Mouse (Mus musculus): ENCODE results near the gene AC109138.7.

The AC109138.7 gene

GRCm38 (mm10) chr19:4255583-4256162, 41.5 kb downstream of the AC109138.7 start:
- no peak for DNase-seq (ENCODE audit: low spot score)

GRCm38 (mm10) chr19:4257216-4257896, 43.2 kb downstream of the AC109138.7 start:
- DNase-seq (ENCODE audit: low spot score): peak; percentile 91

GRCm38 (mm10) chr19:4257897-4258252, 43.7 kb downstream of the AC109138.7 start:
- no peak for DNase-seq (ENCODE audit: low spot score)

GRCm38 (mm10) chr19:4261038-4261698, 47.0 kb downstream of the AC109138.7 start:
- DNase-seq (ENCODE audit: low spot score): no peak

- DNase-seq (ENCODE audit: low spot score): no peak
Measured at GRCm38 (mm10) chr19:4262756-4263155, 48.6 kb downstream of the AC109138.7 start.

- no peak for DNase-seq (ENCODE audit: low spot score)
Measured at GRCm38 (mm10) chr19:4263702-4264101, 49.5 kb downstream of the AC109138.7 start.

GRCm38 (mm10) chr19:4264171-4264780, 50.1 kb downstream of the AC109138.7 start:
- no peak for DNase-seq (ENCODE audit: low spot score)

GRCm38 (mm10) chr19:4265956-4266355, 51.8 kb downstream of the AC109138.7 start:
- no peak for DNase-seq (ENCODE audit: low spot score)

- DNase-seq (ENCODE audit: low spot score): peak; percentile 75
Measured at GRCm38 (mm10) chr19:4268566-4269361, 54.6 kb downstream of the AC109138.7 start, which contains the start of gene Ssh3. Ssh3 (minus strand) TSS chr19:4269180.

GRCm38 (mm10) chr19:4270187-4270586, 56.0 kb downstream of the AC109138.7 start:
- DNase-seq (ENCODE audit: low spot score): no peak

GRCm38 (mm10) chr19:4270972-4271371, 56.8 kb downstream of the AC109138.7 start:
- no peak for DNase-seq (ENCODE audit: low spot score)

- no peak for DNase-seq (ENCODE audit: low spot score)
Measured at GRCm38 (mm10) chr19:4279487-4279886, 65.3 kb downstream of the AC109138.7 start.

GRCm38 (mm10) chr19:4280425-4280824, 66.3 kb downstream of the AC109138.7 start:
- DNase-seq (ENCODE audit: low spot score): no peak
